Mouse (Mus musculus): ENCODE measurements around the gene Sh3tc1.

- TF ChIP-seq CTCF (IDR thresholded peaks at IDR 0.05; ENCODE audit: control insufficient read depth, insufficient read depth, insufficient replicate concordance, low read depth, low read length) (no peak), POLR2A (IDR thresholded peaks at IDR 0.05; ENCODE audit: control insufficient read depth, low read depth, low read length) (no peak)
Measured at GRCm38 (mm10) chr5:35756020-35756419, 16.2 kb upstream of the Sh3tc1 start.
